Mouse (Mus musculus) heart, embryonic 10.5 days (tissue): Measurements from ENCODE around the gene Akap1. TPM values are rescaled to one million over a fixed set of nuclear protein-coding genes. Genes with fewer than 3 reads are reported as not detected.
"Not testable (repeated sequence)": the region's sequence is repeated elsewhere in the genome, so short reads cannot be mapped to it uniquely, and the experiment has no call there.

Experiments used
- DNase-seq: peaks from one replicate; pipeline ENCODE4 v3.0.0-alpha.2; 2017; ENCODE audit warnings: low spot score
- H3K27ac ChIP-seq: fragments of 300-500 bp; sonication (generic); 2 replicates; pipeline ENCODE4 v1.5.1; 2016; ENCODE audit warnings: mild to moderate bottlenecking
- H3K27me3 ChIP-seq: fragments of 300-500 bp; sonication (generic); 2 replicates; pipeline ENCODE4 v1.6.1; 2016; ENCODE audit warnings: mild to moderate bottlenecking; ENCODE audit not compliant: poor library complexity, insufficient read depth, severe bottlenecking
- H3K36me3 ChIP-seq: fragments of 300-500 bp; sonication (generic); 2 replicates; pipeline ENCODE4 v1.6.1; 2016; ENCODE audit warnings: mild to moderate bottlenecking, moderate library complexity
- H3K4me1 ChIP-seq: fragments of 300-500 bp; sonication (generic); 2 replicates; pipeline ENCODE4 v1.6.1; 2016; ENCODE audit warnings: mild to moderate bottlenecking
- H3K4me3 ChIP-seq: fragments of 300-500 bp; sonication (generic); 2 replicates; pipeline ENCODE4 v1.5.1; 2016; ENCODE audit warnings: mild to moderate bottlenecking, moderate library complexity
- H3K9me3 ChIP-seq: fragments of 300-500 bp; sonication (generic); 2 replicates; pipeline ENCODE4 v1.6.1; 2016; ENCODE audit warnings: mild to moderate bottlenecking, moderate library complexity
- WGBS: fragments of 180-500 bp; shearing (Covaris S2); methylation state at CpG from one replicate; pipeline ENCODE4 v1.1.7; 2016; 5-methylcytosine and 5-hydroxymethylcytosine counted together
- polyA plus RNA-seq: library from polyadenylated mRNA; unstranded; fragments of >200 nt; fragmentation: Nextera tagmentation; extraction: Ambion mirVana; gene quantifications from 2 replicates; pipeline ENCODE4 v1.2.1, GENCODE M21; 2016

Akap1 gene
- polyA plus RNA-seq: 26.6 and 39.9 TPM in 2 replicates

DNA sequence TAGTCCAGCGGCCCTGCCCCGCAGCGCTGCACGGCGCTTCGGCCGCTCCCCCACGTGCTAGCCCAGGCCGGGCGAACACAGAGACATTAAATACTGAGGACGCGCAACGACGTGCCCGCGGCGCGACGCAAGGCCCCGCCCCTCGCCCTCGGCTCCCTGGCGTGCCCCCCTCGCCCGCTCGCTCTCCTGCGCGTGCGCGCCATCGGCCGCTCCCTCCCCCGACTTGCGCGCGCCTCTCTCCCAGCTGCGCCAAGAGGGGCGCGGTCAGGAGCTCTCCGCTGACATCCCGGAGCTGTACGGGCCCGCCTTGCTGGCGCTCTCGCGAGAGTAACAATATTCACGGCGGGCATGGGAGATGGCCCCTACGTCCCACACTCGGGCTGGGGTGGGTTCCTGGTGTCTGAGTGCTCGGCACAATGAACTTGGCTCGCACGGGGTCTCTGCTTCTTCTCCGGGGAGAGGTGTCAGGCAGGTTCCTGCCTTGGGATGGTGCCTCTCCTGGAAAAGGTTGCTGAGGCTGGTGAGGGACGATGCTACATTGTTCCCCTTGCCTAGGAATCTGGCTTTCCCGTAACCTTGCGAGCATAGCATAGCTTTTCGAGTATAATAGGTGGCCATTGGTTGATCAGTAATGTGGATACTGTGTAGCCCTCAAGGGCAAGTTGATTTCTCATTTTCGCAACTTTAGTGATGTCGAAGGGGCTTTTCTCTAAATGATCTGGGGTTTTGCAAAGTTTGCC is at the start of gene Akap1:
Gene Akap1, minus strand, starts transcription at position 129 of the 740 bp plus-strand sequence.
- H3K9me3 ChIP-seq: no peaks in the 10 kb centered on the region
- 2% methylated on average over 59 of the region's 60 CpGs for WGBS

DNA sequence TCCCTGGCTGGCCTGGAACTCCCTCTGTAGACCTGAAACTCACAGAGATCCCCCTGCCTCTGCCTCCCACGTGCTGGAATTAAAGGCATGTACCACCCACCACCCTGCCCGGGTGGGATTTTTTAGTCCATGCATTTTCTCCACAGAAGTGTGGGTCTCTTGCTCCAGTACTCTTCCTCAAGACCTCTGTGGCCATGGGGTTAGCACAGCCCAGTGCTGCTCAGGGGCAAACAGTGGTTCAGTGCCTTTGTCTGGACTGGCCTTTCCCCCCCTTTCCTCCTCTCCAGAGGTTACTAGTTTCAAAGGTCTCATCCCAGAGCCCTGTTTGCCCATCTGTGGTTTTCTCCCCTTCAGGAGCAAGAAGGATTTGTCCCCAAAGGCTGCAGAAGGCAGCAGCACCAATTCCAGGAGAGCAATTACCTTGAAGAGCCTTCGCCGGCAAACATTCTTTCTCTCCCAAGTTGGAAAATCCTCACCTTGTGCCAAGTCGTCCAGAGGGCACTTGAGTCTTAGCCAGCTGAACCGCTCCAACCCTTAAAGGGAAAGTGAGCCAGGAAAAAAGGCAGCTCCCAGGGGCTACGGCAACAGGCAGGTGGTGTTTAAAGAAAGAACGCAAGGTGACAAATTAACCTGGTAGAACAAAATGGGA is 45.1 kb upstream of the Akap1 start:
- DNase-seq: no peak

More for the DNA sequence above, at the start of gene Akap1:
- Histone ChIP-seq H3K27ac (peak within 1 kb of the TSS; percentile 97), H3K4me3 (peak within 1 kb of the TSS; percentile 82), H3K27me3 (peaks cover 6% of the 10 kb centered on the region; the same call in 1 of the 2 replicates), H3K4me1 (peaks cover 48% of the 10 kb centered on the region), H3K36me3 (no peaks in the 10 kb centered on the region)
- peak; percentile 98 for DNase-seq

DNA sequence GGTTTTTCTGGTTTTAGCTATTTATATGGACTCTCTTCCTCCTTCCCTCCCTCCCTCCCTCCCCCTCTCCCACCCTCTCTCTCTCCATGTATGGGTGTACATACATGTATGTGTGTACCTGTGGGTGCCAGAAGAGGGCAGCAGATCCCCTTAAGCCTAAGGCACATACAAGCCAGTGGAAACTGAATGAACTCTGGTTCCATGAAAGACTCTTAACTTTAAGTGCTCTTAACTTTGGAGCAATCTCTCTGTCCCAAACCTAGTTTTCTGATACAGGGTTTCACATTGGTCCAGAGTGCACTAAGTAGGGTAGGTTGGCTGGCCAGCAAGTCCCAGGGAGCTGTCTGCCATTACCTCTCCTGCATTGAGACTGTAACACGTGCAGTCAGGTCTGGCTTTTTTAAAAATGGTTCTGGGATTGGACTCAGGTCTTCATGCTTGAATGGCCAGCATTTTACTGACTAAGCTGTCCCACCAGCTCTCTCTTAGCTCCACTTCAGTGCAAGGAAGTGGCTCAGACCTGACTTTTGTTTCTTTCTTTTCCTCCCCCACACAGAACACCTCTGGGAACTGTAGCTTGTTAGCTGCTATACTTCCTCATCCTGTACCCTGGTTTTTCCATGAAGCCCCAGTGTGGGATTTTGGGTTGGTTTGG is 44.3 kb upstream of the Akap1 start:
- 95% methylated on average over 1 of the region's 1 CpGs for WGBS
- H3K27me3 ChIP-seq: no peaks in the 10 kb centered on the region
- no peak overlapping the region for H3K4me3 ChIP-seq
- H3K9me3 ChIP-seq: no peaks in the 10 kb centered on the region
- H3K4me1 ChIP-seq: peaks cover 9% of the 10 kb centered on the region; the same call in 1 of the 2 replicates
- no peak for DNase-seq
- H3K27ac ChIP-seq: no peak overlapping the region
- no peaks in the 10 kb centered on the region for H3K36me3 ChIP-seq

More for the DNA sequence above, 45.1 kb upstream of the Akap1 start:
- Histone ChIP-seq H3K27ac (no peak overlapping the region), H3K27me3 (no peaks in the 10 kb centered on the region), H3K4me1 (peaks cover 6% of the 10 kb centered on the region; the same call in 1 of the 2 replicates), H3K9me3 (no peaks in the 10 kb centered on the region), H3K4me3 (no peak overlapping the region), H3K36me3 (no peaks in the 10 kb centered on the region)
- 84% methylated on average over 8 of the region's 8 CpGs for WGBS

DNA sequence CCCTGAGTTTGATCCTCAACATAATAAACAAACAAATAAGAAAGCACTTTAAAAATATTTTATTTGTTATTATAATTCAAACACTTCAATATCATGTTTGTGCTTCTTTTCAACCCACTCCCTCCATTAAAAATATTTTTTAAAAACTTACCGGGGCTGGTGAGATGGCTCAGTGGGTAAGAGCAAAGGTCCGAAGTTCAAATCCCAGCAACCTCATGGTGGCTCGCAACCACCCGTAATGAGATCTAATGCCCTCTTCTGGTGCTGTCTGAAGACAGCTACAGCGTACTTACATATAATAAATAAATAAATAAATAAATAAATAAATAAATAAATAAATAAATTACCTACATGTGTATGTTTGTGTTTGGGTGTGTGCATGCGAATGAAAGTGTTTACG is 43.5 kb upstream of the Akap1 start:
- no peaks in the 10 kb centered on the region for H3K36me3 ChIP-seq
- H3K4me3 ChIP-seq: no peak overlapping the region
- no peaks in the 10 kb centered on the region for H3K9me3 ChIP-seq
- H3K27ac ChIP-seq: no peak overlapping the region
- H3K27me3 ChIP-seq: no peaks in the 10 kb centered on the region
- H3K4me1 ChIP-seq: peaks cover 9% of the 10 kb centered on the region; the same call in 1 of the 2 replicates
- 96% methylated on average over 7 of the region's 7 CpGs for WGBS
- no peak for DNase-seq

DNA sequence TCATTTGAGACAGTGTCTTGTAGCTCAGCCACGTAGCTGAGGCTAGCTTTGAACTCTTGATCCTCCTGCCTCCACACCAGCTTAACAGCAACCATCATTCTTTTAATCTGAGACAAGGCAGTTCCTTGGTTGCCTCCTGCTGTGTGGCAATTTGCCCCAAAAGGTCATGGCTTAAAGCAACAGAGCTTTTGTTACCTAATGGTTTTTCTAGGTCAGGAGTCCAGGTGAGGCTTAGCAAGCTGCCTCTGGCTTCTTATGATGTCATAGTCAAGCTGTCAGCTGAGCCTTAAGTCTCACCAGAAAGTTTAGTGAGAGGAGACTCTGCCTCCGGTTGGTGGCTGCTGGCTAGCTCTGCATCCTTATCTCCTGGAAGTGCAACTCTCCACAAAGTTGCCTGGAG is 41.2 kb upstream of the Akap1 start:
- Histone ChIP-seq H3K4me3 (no peak overlapping the region), H3K27ac (no peak overlapping the region), H3K36me3 (no peaks in the 10 kb centered on the region), H3K4me1 (peaks cover 20% of the 10 kb centered on the region), H3K27me3 (no peaks in the 10 kb centered on the region), H3K9me3 (no peaks in the 10 kb centered on the region)
- 13% methylated on average over 2 of the region's 2 CpGs for WGBS
- DNase-seq: no peak

DNA sequence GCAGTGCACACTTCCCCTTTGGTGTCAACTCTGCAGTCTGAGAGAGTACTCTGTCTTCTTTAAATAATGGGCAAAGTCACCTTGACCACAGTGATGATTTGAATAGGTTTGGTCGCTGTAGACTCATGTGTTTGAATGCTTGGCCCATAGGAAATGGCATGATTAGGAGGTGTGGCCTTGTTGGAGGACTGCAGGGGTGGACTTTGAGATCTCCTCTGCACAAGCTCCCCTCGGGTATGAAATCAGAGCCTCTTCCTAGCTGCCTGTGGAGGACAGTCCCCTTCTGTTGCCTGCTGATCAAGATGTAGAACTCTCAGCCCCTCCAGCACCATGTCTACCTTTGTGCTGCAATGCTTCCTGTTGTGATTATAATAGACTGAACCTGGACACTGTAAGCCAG is 39.7 kb upstream of the Akap1 start:
- WGBS: 44% methylated on average over 2 of the region's 2 CpGs
- no peaks in the 10 kb centered on the region for H3K27me3 ChIP-seq
- no peaks in the 10 kb centered on the region for H3K36me3 ChIP-seq
- H3K27ac ChIP-seq: no peak overlapping the region
- no peak for DNase-seq
- H3K4me1 ChIP-seq: peaks cover 20% of the 10 kb centered on the region
- no peak overlapping the region for H3K4me3 ChIP-seq
- no peaks in the 10 kb centered on the region for H3K9me3 ChIP-seq

DNA sequence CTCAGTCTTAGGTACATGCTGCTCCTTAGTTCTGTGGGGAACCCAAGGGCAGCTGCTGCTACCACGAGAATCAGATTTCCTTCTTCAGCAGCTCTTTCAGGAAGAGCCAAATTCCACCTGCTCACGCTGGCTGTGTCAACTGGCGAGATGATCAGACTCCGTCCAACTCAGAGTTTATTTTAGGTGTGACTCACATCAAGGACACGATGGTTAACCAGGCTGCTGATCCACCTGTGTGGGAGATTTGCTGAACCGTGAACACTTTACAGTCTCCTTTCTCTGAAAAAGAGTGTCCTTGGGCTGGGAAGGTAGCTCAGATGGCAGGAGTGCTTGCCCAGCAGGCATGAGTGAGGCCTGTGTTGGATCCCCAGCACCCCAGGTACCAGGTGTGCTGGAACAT is 38.4 kb upstream of the Akap1 start:
- WGBS: 81% methylated on average over 6 of the region's 6 CpGs
- Histone ChIP-seq H3K27me3 (no peaks in the 10 kb centered on the region), H3K4me1 (peaks cover 20% of the 10 kb centered on the region), H3K4me3 (no peak overlapping the region), H3K36me3 (no peaks in the 10 kb centered on the region), H3K9me3 (no peaks in the 10 kb centered on the region), H3K27ac (no peak overlapping the region)
- no peak for DNase-seq

DNA sequence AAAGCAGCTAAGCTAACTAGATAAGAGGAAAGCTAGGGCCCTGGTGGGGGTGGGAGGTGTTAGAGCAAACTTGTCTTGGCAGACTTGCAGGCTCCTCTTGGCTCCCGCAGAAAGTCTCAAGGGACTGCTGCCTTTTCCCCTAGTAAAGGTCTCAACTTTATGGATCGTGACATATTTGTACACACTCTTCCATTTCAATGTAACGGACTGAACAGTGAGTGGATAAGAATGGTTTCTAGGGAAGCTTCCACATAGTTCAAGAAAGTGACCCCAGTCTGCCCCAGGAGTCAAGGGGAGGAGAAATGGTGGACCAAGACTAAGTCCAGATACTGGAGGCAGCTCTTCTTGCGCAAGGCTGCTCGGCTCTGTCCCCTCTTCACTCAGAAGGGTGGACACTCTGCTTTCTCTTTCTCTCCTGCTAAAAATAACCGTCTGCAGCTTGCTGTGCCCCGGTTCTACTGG is 37.0 kb upstream of the Akap1 start:
- Histone ChIP-seq H3K4me1 (peaks cover 25% of the 10 kb centered on the region), H3K9me3 (no peaks in the 10 kb centered on the region), H3K4me3 (no peak overlapping the region), H3K27ac (peak overlapping the region; percentile 65), H3K36me3 (no peaks in the 10 kb centered on the region), H3K27me3 (no peaks in the 10 kb centered on the region)
- 51% methylated on average over 7 of the region's 7 CpGs for WGBS
- no peak for DNase-seq

DNA sequence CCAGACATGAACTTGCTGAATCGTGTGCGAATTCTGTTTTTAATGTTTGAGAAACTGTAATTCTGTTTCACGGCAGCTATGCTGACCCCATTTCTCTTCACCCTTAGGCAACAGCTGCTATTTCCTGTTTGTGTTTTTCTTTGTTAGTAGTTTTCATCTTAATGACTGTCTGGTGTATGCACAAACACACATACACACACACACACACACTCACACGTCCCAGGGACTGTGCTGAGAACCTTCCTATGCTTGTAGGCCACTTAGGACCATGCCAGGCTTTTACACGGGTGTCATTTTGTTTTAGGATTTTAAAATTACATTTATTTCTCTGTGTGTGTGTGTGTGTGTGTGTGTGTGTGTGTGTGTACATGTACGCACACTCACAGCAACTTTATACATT is 35.2 kb upstream of the Akap1 start:
- DNase-seq: no peak
- WGBS: 91% methylated on average over 6 of the region's 6 CpGs
- H3K27me3 ChIP-seq: no peaks in the 10 kb centered on the region
- no peaks in the 10 kb centered on the region for H3K36me3 ChIP-seq
- H3K4me3 ChIP-seq: no peak overlapping the region
- no peaks in the 10 kb centered on the region for H3K9me3 ChIP-seq
- no peak overlapping the region for H3K27ac ChIP-seq
- peaks cover 18% of the 10 kb centered on the region for H3K4me1 ChIP-seq

DNA sequence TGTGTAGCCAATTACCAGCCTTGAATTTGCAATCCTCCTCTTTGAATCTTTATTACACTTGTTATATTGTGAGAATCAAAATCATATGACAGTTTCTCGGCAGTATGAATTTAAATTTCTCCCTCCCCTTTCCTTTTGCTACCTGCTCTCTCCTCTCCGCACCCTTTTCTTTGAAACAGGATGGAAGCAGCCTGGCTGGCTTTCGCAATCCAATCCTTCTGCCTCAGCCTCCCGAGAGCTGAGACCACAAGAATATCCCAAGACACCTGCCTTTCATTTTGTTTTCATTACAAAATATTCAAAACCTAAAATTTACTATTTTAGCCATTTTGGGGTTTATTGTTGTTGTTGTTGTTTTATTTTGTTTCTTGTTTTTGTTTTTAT is 34.0 kb upstream of the Akap1 start:
- Histone ChIP-seq H3K4me3 (no peak overlapping the region), H3K4me1 (peaks cover 16% of the 10 kb centered on the region; the same call in 1 of the 2 replicates), H3K27ac (no peak overlapping the region), H3K27me3 (no peaks in the 10 kb centered on the region), H3K36me3 (no peaks in the 10 kb centered on the region), H3K9me3 (no peaks in the 10 kb centered on the region)
- WGBS: 75% methylated on average over 4 of the region's 4 CpGs
- DNase-seq: no peak

DNA sequence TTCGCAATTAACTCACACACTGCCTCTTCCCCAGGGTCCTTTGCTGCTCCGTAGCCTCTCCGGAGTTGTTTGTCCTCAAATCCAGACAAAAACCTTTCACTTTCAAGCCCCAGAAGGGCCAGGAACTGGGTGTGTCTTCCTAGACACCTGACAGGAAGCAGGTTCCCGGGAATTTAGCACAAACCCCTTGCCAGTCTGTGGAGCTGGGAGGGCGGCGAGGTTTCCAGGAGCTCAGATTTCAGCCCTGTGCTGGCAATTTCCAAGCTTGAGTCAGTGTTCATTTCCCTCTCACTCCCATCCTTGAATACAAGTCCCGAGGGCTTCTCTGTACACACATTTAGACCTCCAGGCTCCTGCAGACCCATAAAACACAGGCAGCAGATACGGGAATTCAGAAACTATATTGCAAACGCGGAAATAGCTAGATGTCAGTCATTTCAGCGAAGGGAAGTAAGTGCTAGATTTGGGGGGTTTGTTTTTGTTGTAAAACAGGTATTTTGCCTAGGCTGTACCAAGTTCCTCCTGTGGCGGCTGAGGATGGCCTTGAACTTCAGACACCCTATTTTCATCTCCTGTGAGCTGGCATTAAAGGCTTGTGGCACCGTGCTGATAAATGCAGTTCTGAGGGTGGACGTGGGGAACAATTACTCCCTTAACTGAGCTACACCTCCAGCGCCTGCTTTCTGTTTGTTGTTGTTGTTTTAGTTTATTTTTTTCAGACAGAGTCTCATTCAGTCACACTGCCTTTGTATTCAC is 33.4 kb upstream of the Akap1 start:
- H3K9me3 ChIP-seq: no peaks in the 10 kb centered on the region
- no peaks in the 10 kb centered on the region for H3K27me3 ChIP-seq
- DNase-seq: no peak
- H3K4me1 ChIP-seq: peaks cover 16% of the 10 kb centered on the region; the same call in 1 of the 2 replicates
- H3K27ac ChIP-seq: 0 out of 2 replicates have a peak overlapping the region, but pooled peaks have one; percentile 1
- WGBS: 50% methylated on average over 15 of the region's 15 CpGs
- H3K36me3 ChIP-seq: no peaks in the 10 kb centered on the region
- H3K4me3 ChIP-seq: no peak overlapping the region

DNA sequence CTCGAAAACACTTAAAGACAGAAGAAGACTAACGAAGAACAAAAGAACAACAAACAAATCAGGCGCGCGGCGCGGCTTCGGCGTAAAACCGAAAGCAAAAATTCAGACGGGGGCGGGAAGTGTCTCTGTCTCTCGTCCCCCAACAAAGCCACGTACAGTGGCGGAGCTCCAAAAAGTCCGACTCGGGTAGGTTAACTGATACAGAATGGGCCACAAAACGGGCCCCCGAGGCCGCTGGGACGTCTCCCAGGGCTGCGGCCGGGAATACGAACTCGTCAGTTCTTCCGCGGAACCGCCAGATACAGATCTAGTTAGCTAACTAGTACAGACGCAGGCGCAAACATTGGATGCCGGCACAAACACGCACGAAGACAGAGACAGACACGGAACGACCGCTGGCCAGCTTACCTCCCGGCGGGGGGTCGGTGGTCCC is 31.4 kb upstream of the Akap1 start:
- not testable (repeated sequence) for H3K27me3 ChIP-seq, H3K27ac ChIP-seq, H3K36me3 ChIP-seq, H3K4me1 ChIP-seq, DNase-seq, H3K9me3 ChIP-seq
- 42% methylated on average over 33 of the region's 39 CpGs for WGBS
- H3K4me3 ChIP-seq: peak overlapping the region; percentile 43
